Mouse (Mus musculus): Measurements from ENCODE around the gene Ldlrad1. TPM values are rescaled to one million over a fixed set of nuclear protein-coding genes. Genes with fewer than 3 reads are reported as not detected.

Gene Ldlrad1
- under 1 TPM in 1 of 4 experiments, not detected in 3; 0.29 TPM for total RNA-seq (2022)

- DNase-seq (ENCODE audit: low spot score in 2 of 2), result no peak
Measured at GRCm38 (mm10) chr4:107208880-107209279, at the start of gene Ldlrad1. Gene Ldlrad1 (plus strand): TSS chr4:107209180.

- no peak for DNase-seq (ENCODE audit: low spot score in 2 of 2)
Measured at GRCm38 (mm10) chr4:107160181-107160580, 48.8 kb upstream of the Ldlrad1 start.

- no peak for DNase-seq (ENCODE audit: low spot score in 2 of 2)
Measured at GRCm38 (mm10) chr4:107163341-107163740, 45.6 kb upstream of the Ldlrad1 start.

DNA sequence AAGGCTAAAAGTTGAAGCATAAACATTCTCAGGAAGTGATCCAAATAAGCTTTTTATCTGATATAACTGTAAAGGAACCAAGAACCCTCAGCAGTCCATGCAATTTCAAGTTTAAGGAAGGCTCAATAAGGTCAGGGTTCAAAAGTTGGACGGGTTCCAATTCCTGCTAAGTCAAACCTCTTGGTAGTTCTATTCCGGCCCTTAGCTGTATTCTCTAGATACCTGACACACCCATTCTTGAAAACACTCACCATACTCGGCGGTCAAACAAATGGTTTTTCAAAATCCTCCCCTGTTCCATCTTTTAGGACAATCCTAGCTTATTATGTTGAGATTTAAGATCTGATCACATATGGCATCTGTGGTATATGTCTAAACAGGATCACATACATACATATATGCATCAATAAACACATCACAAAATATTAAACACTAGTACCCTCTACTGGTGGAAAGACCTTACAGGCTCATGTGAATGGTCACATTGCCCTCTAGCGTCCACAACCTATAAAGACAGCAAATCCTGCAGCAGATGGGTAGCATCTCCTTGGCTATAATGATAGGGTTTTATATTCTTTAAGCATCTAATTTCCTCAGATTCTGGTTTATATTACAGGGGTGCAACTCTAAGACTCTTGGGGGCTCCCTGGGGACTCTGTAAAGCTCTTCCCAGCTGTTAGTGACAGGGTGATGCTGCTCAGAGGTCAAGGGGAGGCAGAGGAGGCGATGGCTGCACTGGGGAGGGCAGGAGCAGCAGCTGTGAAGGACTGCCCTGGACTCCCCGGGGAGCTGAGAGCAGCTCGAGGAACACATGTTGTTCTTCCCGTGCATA, 45.0 kb upstream of the Ldlrad1 start:
- DNase-seq (ENCODE audit: low spot score in 2 of 2), result peak; percentile 54 to 74

DNA sequence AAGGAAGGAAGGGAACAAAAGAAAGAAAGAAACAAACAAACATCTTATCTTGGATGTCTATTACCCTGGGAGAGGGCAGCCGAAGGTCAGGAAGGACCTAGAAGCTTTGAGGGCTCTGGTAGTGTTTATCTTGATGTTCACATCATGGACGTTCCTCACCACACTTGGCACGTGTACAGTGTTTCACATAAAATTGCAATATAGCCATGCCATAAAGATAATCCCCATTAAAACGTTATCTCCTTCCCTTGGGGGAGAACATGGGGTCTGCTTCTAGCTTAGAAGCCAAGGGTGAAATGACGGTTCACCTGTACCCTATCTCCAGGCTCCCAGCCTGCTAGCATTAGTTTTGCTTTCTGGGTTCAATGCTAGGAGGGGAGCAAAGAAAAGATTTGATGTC, 42.3 kb upstream of the Ldlrad1 start:
- DNase-seq (ENCODE audit: low spot score in 2 of 2), result no peak

DNA sequence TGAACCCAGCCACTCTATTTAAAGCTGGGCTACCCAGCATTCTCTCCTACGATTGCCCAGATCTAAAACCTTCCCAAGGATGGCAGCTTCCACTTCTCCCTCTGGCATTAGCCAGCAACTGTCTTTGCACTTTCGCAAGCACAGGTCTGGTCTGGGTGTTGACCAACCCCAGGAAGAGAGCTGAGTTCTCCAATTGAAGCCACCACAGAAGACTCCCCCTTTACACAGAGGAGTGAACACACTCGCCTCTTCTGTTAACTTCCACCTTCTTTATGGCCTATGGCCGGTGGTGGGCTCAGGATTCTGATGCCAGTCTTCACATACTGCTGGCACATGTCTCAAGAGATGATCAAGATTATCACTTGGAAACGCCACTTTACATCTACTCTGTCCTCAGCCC, 41.2 kb upstream of the Ldlrad1 start:
- DNase-seq (ENCODE audit: low spot score in 2 of 2), result no peak

DNA sequence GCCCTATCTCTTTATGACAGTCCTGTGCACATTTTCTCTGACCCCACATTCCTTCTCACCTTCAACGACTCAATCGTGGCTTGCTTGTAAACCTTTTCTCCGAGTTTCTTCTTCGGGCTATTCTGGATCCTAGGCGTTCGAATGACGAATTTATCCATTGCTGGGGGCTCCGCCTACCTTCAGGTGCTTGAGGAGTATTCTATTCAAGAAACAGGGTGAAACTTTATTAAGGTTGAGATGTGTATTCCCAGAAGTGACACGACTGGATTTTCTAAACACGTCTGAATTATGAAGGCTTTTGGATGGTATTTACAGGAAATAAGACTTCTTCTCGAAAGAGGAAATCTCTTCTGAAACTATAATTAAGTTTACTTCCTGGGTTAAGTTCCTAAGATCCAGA, 31.5 kb upstream of the Ldlrad1 start:
- no peak for DNase-seq (ENCODE audit: low spot score in 2 of 2)

DNA sequence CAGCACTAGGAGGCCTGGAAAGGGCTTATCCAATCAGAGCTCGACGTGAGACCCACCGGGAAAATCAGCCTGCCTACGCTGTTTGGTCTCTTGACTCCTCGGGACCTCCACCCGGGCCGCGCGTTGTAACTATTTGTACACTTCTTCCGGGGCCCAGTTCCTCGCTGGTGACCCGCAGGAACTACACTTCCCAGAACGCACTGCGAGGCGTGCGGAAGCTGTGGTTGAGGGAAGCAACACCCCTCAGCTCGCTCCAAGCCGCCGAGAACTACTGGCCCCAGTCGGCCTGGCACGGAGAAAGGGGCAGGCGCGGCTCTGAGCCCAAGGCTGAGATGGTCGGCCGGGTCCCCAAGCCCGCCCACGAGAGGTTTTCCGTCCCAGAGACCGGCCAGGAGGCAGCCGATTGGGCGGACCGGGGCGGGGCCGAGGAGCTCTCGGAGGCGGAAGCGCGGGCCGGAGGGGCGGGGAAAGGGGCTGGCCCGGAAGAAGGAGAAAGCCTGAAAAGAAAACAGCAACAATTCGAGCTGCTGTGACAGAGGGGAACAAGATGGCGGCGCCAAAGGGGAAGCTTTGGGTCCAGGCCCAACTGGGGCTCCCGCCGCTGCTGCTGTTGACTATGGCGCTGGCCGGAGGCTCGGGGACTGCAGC, 30.7 kb upstream of the Ldlrad1 start, which contains the start of gene Tmem59:
Gene Tmem59 (plus strand): TSS at position 218 of the 648 bp plus-strand sequence.
- DNase-seq (ENCODE audit: low spot score in 2 of 2), result peak; percentile 94 to 95

DNA sequence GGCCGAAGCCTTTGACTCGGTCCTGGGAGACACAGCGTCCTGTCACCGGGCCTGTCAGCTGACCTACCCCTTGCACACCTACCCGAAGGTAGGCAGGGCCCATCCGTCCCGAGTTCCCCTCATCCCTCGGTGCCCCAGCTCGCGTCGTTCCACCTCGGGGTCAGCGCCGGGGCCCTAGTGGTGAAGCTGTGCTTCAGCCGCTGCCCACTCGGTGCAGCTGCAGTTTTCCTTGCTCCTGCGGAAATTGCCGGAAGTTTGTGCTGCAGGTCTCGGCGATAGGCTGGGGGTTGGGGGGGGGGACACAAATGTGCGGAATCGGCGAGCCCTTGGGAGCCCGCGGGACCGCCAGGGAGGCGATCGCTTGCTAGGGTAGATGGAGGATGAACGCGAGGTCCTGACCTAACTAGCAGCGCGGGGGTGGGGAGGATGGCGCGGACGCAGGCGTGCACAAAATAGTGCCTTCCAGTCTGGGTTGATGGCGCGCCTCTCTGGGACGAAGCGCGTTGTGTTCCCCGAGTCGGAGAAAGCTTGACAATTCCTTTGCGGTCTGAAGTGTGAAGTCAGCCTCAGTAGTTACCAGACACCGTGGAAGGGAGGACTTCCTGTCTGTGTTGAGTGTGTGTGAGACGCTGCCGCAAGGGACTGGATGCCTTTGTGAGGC, 30.0 kb upstream of the Ldlrad1 start, which contains the start of gene Tceanc2:
Gene Tceanc2 (minus strand): TSS at position 287 of the 661 bp plus-strand sequence.
- peak; percentile 37 to 46 for DNase-seq (ENCODE audit: low spot score in 2 of 2)

- DNase-seq (ENCODE audit: low spot score in 2 of 2), result no peak
Measured at GRCm38 (mm10) chr4:107179561-107179960, 29.4 kb upstream of the Ldlrad1 start.

- no peak for DNase-seq (ENCODE audit: low spot score in 2 of 2)
Measured at GRCm38 (mm10) chr4:107180746-107181145, 28.2 kb upstream of the Ldlrad1 start.

DNA sequence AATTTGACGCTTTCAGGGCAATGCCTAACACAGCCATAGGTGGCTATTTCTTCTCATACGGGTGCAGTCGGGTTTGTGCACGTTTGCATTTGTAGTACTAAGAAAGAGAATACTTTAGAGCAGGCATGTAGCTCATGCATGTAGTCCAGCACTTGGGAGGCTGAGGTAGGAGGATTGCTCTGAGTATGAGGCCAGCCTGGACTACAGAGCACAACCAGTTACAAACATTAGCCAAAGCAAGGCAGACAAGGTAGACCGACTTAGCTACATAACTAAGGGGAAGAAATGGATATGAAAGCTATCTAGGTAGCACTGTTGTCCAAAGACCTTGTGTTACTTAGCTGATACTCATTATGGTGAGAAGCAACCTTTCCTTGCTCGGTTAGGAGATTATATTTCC, 27.1 kb upstream of the Ldlrad1 start:
- no peak for DNase-seq (ENCODE audit: low spot score in 2 of 2)

DNA sequence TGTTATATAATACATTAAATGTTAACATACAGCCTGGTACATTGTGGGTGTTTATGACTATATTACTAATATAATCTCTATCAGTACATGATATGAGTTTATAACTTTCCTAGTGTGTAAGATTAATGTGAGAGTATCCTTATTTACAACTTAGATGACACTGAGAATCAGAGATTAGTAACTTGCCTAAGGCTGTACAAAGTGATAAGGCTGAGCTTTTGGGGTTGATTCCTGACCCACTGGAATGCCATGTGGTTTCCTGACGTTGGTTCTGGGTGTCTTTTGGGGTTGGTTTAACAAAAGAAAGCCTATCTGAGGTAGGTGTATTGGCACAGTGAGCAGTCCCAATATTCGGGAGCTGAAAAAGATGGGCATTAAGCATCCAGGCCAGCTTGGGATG, 26.2 kb upstream of the Ldlrad1 start:
- DNase-seq (ENCODE audit: low spot score in 2 of 2), result no peak

- DNase-seq (ENCODE audit: low spot score in 2 of 2), result no peak
Measured at GRCm38 (mm10) chr4:107183203-107183602, 25.8 kb upstream of the Ldlrad1 start.

DNA sequence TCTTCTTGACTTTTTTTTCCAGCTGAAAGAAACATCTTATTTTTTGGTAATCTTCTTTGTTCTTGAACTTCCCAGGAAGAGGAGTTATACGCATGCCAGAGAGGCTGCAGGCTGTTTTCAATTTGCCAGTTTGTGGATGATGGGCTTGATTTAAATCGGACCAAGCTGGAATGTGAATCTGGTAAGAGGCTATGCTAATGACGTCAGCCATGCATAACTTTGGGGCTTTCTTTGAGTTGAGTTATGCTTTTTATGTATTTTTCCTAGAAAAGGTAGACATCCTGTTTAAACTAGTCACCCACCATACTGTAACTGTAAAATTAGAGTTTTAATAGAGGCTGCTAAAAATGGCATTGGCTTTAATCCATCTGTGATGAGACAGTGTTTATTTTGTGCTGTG, 23.3 kb upstream of the Ldlrad1 start:
- DNase-seq (ENCODE audit: low spot score in 2 of 2), result no peak

- DNase-seq (ENCODE audit: low spot score in 2 of 2), result no peak
Measured at GRCm38 (mm10) chr4:107193841-107194240, 15.1 kb upstream of the Ldlrad1 start.

- DNase-seq (ENCODE audit: low spot score in 2 of 2), result no peak
Measured at GRCm38 (mm10) chr4:107196454-107196853, 12.5 kb upstream of the Ldlrad1 start.

- no peak for DNase-seq (ENCODE audit: low spot score in 2 of 2)
Measured at GRCm38 (mm10) chr4:107198072-107198471, 10.9 kb upstream of the Ldlrad1 start.

GRCm38 (mm10) chr4:107201779-107202178, 7.2 kb upstream of the Ldlrad1 start:
- DNase-seq (ENCODE audit: low spot score in 2 of 2), result no peak

DNA sequence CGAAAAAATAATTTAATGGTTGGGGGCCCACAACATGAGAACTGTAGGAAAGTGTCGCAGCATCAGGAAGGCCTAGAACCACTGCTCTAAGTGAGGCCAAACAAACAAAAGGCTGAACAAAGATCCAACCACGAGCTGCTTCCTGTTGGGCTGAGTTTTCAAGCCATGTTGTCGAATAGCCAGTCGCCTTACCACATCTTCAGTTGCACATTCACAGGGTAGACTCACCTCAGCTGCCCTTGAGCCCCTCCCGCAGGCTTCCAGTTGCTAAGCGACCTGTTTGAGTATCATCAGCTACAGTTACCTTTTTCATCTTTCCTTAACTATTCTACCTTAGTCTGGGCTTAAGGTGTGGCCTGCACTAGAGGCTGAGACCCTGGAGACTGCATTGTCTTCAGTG, 6.0 kb upstream of the Ldlrad1 start:
- DNase-seq (ENCODE audit: low spot score in 2 of 2), result no peak

GRCm38 (mm10) chr4:107207016-107207415, 2.0 kb upstream of the Ldlrad1 start:
- DNase-seq (ENCODE audit: low spot score in 2 of 2), result no peak

DNA sequence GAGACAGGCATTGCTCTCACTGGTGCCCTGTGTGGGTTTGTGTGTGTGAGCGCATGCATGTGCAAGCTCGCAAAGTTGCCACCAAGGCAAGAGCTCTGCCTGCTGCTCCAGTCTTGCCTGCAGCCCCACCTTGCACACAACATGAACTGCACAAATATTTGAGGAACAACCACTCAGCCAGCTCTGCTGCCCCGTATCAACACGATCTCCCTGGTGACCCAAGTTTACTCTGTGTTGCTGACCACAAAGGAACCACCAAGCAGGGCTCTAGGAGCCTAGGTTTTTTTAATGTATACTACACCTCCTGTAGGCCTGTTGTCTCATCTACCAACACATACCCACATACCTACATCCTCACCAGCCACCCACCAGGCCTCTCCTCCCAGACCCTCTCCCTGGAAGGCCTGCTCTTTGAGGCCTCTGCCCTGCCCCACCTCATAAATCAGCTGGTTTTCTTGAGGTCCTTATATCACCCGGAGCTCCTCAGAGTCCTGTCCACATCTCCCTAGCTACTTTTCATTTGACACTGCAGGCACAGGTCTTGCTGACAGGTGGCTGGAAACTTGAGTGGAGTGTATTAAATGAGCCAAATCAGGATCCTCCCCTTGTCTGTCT, 1.6 kb downstream of the Ldlrad1 start:
- no peak for DNase-seq (ENCODE audit: low spot score in 2 of 2)

Data from layer of hippocampus, adult 8-10 months (tissue).